8 mouse cellular contexts compared by ENCODE assay signal in the genomic region with DNA sequence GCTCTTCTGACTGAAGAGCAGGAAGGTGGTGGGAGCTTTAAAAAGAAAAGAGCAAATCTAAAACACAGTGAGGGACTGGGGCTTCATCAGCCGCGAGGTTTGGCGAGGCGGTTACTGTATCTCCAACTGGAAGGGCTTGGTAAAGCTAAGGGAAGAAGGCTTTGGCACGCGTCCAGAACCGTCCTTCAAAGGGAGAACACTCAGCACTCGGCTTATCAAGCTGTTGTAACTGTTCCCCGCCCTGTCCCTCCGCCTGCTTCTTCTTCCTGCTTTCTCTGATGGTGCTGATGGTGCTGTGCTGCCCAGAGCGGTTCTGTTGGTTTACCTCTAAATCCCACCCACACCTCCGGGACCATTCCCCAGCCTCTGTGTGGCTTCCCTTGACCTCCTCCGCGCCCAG.
DNase-seq lines count a peak whose midpoint lies in the region; ATAC-seq lines count a peak whose summit lies in the region.

No protein-coding gene starts in this region.

- ATAC-seq in cerebellum, adult (ENCODE audit: insufficient number of reproducible peaks, low FRiP score, low TSS enrichment): no peak

- DNase-seq in cerebellum, postnatal 14 days: peak; percentile 36 to 60
- peak; percentile 11 for DNase-seq in thymus, postnatal 4 days
- DNase-seq in thymus, postnatal 25 days: no peak
- peak; percentile 80 to 82 for DNase-seq in heart, postnatal 10 days
- peak; percentile 31 to 39 for DNase-seq in left cerebral cortex, postnatal 25 days (ENCODE audit: low spot score in 2 of 2)
- peak; percentile 36 for DNase-seq in ovary, postnatal 14 days (ENCODE audit: low spot score)
- DNase-seq in thymus, postnatal 10 days (ENCODE audit: low spot score in 2 of 2): no peak

- intact Hi-C loops in heart, postnatal 10 days (cut with DNase I): loop anchor here (2.0 to 5.0 kb wide), 2 partner anchors 96 to 136 kb away; a partner anchor contains a TSS
- intact Hi-C loops in left cerebral cortex, postnatal 25 days (cut with DNase I): loop anchor here (5.0 kb wide), 1 partner anchor 136 kb away; no protein-coding TSS in a partner anchor

Comparison
In these comparisons a context has a peak if more than half of its experiments do, and no peak if none do; other contexts are left out.
1. DNase-seq: peak in cerebellum, postnatal 14 days (2 of 2), thymus, postnatal 4 days (single experiment), heart, postnatal 10 days (2 of 2), left cerebral cortex, postnatal 25 days (2 of 2) and ovary, postnatal 14 days (single experiment); none in thymus, postnatal 25 days (single experiment) and thymus, postnatal 10 days (0 of 2).